Mouse (Mus musculus) myocyte (in vitro differentiated cells): ENCODE measurements at regions not wholly inside any gene's neighbourhood (a gene's known extent, or its start where the extent isn't known, plus 50 kb on each side); places are given as distances from the start of the nearest gene placed in this dataset.

Experiments used
- H3K27me3 ChIP-seq: one replicate; pipeline ENCODE4 v1.6.1; 2011; ENCODE audit not compliant: control insufficient read depth, insufficient read depth, insufficient read length
- H3K36me3 ChIP-seq: one replicate; pipeline ENCODE4 v1.6.1; 2011; ENCODE audit not compliant: control insufficient read depth, insufficient read depth
- H3K4me2 ChIP-seq: one replicate; pipeline ENCODE4 v1.6.1; 2011; ENCODE audit warnings: low read depth, control low read depth
- H3K4me3 ChIP-seq: one replicate; pipeline ENCODE4 v1.5.1; 2011; ENCODE audit warnings: mild to moderate bottlenecking, control low read depth, moderate library complexity
- H3K79me2 ChIP-seq: one replicate; pipeline ENCODE4 v1.6.1; 2011; ENCODE audit not compliant: control insufficient read depth, insufficient read depth
- H3ac ChIP-seq: one replicate; pipeline ENCODE4 v1.6.1; 2011; ENCODE audit not compliant: control insufficient read depth, insufficient read length
- MYOD1 ChIP-seq, 3 experiments: IDR thresholded peaks; one replicate each; pipeline ENCODE4 v1.6.1; 2011; ENCODE audit warnings: control low read depth in 2 of 3, low read depth in 2 of 3, mild to moderate bottlenecking in 2 of 3, moderate library complexity in 1 of 3; ENCODE audit not compliant: insufficient read length in 2 of 3, control insufficient read depth in 1 of 3
- REST ChIP-seq: IDR thresholded peaks from one replicate; pipeline ENCODE4 v1.6.1; 2011; ENCODE audit warnings: mild to moderate bottlenecking, control low read depth, moderate library complexity; ENCODE audit not compliant: insufficient read depth, insufficient read length

- no peaks in the 10 kb centered on the region for H3K79me2 ChIP-seq
- H3K36me3 ChIP-seq: no peaks in the 10 kb centered on the region
- peak; percentile 75 for TF ChIP-seq REST
- no peak for TF ChIP-seq MYOD1 (IDR thresholded peaks at IDR 0.05; ENCODE audit: control insufficient read depth in 1 of 3, insufficient read length in 2 of 3, low read depth in 2 of 3)
- no peak overlapping the region for H3ac ChIP-seq
- H3K27me3 ChIP-seq: no peaks in the 10 kb centered on the region
- H3K4me2 ChIP-seq: no peak overlapping the region
- H3K4me3 ChIP-seq: no peak overlapping the region
Observed at GRCm38 (mm10) chr7:31455775-31456174, 80.4 kb downstream of the Scgb1b3 start.
